Mouse (Mus musculus): ENCODE measurements around the gene Ywhaq. TPM values are rescaled to one million over a fixed set of nuclear protein-coding genes. Genes with fewer than 3 reads are reported as not detected.
A peak's percentile ranks its signal among the peaks of the same experiment; 100 is the strongest.
"Not testable (repeated sequence)": the region's sequence is repeated elsewhere in the genome, so short reads cannot be mapped to it uniquely, and the experiment has no call there.

Ywhaq gene
- polyA plus RNA-seq, 1 experiment: 488 TPM

DNA sequence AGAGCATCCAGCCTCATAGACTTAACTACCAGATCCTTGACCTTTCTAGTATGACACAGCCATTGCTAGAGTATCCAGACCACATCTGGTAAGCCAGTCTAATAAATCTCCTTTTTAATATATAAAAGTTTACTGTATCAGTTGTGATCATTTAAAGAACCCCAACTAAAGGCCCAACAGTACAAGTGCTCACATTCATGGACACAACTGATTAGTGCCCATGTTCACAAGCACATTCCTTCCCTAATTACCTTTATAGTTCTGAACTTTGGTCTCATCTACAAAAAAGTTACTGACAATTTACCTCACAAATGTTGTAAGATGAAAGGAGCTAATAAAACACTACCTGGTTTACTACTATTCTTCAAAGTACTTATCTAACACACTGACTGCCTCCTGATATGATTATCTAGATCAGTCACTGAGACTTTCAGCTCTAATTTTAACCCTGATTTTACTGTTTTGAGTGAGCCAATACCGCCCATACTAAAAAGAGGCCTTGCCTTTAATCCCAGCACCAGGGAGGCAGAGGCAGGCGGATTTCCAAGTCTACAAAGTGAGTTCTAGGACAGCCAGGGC, 8.6 kb downstream of the Ywhaq start:
- DNase-seq (ENCODE audit: low read depth): no peak
- TF ChIP-seq POLR2A (IDR thresholded peaks at IDR 0.05; ENCODE audit: borderline replicate concordance, extremely low read depth, insufficient read depth, insufficient read length, poor library complexity, severe bottlenecking) (no peak), CTCF (IDR thresholded peaks at IDR 0.05; ENCODE audit: borderline replicate concordance, extremely low read depth, insufficient read depth, insufficient read length) (no peak)

DNA sequence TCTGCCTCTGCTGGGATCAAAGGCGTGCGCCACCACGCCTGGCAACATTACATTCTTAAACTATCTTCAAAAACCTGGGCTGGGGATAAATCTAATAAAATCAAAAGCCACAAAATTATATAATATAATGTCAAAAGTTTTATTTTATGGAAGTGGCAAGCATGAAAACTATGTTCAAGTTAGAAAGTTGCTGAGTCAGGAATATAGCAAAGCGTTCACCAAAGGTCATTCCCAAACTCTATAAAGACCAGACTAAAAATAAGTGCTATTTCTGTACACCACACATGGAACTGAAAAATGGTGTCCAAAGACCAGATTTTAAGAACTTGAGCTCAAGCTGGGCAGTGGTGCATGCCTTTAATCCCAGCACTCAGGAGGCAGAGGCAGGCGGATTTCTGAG, 14.7 kb downstream of the Ywhaq start:
- no peak for TF ChIP-seq POLR2A (IDR thresholded peaks at IDR 0.05; ENCODE audit: borderline replicate concordance, extremely low read depth, insufficient read depth, insufficient read length, poor library complexity, severe bottlenecking)
- TF ChIP-seq CTCF (IDR thresholded peaks at IDR 0.05; ENCODE audit: borderline replicate concordance, extremely low read depth, insufficient read depth, insufficient read length): no peak
- no peak for DNase-seq (ENCODE audit: low read depth)

DNA sequence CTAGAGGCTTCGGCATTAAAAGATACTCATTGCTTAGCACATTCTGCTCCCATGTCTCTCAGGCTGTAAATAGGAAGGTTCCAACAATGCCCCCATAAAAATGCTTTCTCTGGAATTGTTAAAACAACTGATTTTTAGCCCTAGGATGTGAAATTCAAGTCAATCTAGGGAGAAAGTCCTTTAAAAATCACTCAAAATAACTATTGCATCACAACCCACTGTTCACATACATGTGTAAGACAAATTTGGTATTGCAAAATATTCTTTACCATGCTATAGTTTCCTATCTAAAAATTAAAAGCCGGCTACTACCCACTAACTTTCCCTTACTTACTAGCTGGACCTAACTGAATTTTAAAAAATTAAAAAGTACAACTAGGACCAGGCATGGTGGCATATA, 31.2 kb downstream of the Ywhaq start:
- TF ChIP-seq CTCF (IDR thresholded peaks at IDR 0.05; ENCODE audit: borderline replicate concordance, extremely low read depth, insufficient read depth, insufficient read length) (no peak), POLR2A (IDR thresholded peaks at IDR 0.05; ENCODE audit: borderline replicate concordance, extremely low read depth, insufficient read depth, insufficient read length, poor library complexity, severe bottlenecking) (no peak)
- DNase-seq (ENCODE audit: low read depth): no peak

DNA sequence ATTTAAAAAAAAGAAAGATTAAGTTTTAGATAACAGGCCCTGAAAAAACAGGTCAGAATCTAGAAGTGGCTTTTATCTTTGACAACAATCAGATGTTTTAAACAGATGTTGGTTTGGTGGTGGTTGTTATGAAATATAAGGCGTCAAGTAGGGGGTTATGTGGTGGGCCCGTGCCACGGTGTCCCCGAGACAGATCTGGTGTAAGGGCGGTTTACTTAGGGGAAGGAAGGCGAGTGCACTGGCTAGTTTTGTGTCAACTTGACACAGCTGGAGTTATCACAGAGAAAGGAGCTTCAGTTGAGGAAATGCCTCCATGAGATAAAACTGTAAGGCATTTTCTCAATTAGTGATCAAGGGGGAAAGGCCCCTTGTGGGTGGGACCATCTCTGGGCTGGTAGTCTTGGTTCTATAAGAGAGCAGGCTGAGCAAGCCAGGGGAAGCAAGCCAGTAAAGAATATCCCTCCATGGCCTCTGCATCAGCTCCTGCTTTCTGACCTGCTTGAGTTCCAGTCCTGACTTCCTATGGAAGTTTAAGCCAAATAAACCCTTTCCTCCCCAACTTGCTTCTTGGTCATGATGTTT, 38.6 kb downstream of the Ywhaq start:
- not testable (repeated sequence) for DNase-seq (ENCODE audit: low read depth)

DNA sequence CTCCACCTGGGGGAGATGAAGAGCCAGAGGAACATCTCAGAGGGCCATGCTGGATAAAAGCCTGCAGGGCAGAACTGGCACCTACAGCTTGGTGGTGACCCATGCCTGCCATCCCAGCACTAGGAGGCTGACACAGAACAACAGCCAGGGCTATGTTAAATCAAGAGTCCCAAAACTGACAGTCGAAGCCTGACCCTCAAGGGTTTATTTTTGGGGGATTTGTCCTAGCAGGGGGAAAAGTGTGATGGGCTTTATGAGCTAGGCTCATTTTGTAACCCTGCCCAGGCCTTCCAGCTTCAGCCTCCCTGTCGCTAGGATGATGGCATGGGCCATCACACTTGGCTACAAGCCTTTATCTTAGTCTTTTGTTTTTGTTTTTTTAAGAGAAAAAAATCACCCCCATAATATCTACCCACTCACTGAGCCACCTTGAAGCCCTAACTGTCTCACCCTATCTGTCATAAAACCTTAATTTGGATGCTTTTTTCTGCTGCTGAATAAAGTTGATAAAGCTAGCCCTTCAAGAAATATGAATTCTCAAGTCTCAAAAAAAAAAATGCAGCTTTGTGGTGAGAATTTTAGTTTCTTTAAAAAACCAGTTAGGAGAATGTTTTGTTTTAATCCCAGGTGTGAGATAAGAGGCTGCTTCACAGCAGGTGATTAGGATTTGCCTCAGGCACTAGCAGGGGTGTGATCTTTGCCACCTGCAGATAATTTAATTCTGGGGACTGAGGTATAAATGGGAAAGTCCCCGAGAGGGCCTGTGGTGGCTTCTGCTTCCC, 41.9 kb downstream of the Ywhaq start:
- TF ChIP-seq CTCF (IDR thresholded peaks at IDR 0.05; ENCODE audit: borderline replicate concordance, extremely low read depth, insufficient read depth, insufficient read length) (no peak), POLR2A (IDR thresholded peaks at IDR 0.05; ENCODE audit: borderline replicate concordance, extremely low read depth, insufficient read depth, insufficient read length, poor library complexity, severe bottlenecking) (no peak)
- DNase-seq (ENCODE audit: low read depth): no peak

DNA sequence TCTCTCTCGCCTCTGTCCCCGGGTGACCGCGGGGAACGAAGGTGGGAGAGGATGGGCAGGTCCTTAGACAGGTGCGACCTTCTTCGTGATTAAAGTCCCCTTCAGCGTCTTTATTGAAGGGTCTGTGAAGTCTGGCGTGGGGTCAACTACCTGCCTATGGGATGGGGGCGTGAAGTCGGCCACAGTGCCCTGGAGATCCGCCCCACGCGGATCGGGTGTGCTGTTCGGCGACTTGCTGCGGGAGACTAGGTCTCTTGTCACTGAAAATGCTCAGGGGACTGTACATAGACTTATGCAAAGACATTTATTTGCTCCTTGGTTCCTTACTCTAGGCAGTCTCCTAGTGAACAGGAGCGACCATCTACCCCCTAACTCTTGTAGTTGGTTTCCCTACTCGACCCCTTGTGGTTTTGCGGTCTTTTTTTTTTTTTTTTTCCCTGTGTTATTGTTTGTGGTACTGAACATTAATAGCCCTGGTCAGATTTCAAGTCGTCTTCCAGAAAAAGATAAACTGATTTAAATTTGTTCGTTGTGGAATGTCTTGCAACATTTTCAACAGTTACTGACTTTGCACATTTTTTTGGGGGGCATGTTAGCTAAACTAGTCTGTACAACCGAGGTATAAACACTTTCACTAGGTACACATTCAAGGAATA, 43.5 kb downstream of the Ywhaq start:
- TF ChIP-seq POLR2A (IDR thresholded peaks at IDR 0.05; ENCODE audit: borderline replicate concordance, extremely low read depth, insufficient read depth, insufficient read length, poor library complexity, severe bottlenecking) (no peak), CTCF (IDR thresholded peaks at IDR 0.05; ENCODE audit: borderline replicate concordance, extremely low read depth, insufficient read depth, insufficient read length) (no peak)
- DNase-seq (ENCODE audit: low read depth): no peak

DNA sequence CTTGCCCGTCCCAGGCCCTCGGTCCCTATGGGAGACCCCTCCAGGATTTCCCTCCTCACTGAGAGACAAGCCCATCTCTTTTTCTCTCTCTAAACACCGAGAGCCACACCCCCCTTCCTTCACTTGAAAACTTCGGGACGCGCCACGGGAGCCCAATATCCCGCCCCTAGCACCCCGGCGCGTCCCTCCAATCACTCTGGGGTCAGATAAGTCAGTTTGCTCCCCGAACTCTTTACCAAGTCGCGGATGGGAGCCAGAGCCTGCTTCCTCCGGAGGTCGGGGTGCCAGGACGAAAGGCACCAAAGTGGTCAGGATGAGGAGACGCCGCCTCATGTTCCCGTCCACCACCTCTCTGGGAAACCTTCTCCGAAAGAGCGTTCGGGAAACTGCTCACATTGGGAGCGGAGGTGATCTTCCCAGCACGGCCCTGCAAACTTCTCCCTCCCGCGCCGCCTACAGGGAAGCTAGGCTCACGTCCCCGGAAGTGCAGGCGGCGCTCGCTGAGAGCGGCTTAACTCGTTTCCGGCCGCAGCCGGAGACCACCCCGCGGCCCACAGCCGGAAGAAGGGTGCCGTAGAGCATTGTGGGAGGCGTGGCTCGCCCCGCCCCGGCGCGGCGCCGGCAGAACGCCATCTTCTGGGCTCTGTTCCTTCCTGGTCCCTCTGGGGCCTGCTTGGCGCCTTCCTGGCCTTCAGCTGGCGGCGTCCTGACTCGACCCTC, 44.2 kb downstream of the Ywhaq start, which contains the start of gene Adam17:
Gene Adam17, minus strand, starts transcription at position 533 of the 720 bp plus-strand sequence.
- TF ChIP-seq POLR2A (IDR thresholded peaks at IDR 0.05; ENCODE audit: borderline replicate concordance, extremely low read depth, insufficient read depth, insufficient read length, poor library complexity, severe bottlenecking): peak; percentile 91
- peak; percentile 59; the same call in 1 of the 2 replicates for TF ChIP-seq CTCF (IDR thresholded peaks at IDR 0.05; ENCODE audit: borderline replicate concordance, extremely low read depth, insufficient read depth, insufficient read length)
- peak; percentile 99 for DNase-seq (ENCODE audit: low read depth)

DNA sequence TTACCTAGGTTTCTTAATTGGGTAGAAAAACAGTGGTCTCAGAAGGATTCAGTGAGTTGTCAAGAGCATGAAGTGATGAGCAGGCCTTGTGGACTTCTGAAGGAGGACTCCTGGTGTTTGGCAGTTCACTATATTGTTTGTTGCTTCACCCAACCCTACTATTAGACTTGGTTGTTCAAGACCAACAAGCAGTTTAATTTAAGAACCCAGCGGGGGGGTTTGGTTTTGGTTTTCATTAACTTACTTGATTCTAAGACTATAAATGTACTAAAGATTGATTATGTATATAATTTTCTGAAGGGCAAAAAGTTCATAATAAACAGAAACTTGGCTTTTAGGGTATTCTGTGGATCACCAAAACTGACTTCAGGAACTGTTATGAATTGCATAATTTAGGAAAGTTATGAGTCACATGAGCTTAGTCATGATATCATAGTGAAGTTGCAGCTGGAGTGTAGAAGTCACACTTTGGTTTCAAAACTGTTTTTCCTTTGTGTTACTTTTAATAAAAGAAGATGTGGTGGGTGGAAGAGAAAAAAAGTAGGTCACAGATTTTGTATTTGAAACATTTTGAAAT, 47.3 kb downstream of the Ywhaq start:
- no peak for DNase-seq (ENCODE audit: low read depth)
- no peak for TF ChIP-seq CTCF (IDR thresholded peaks at IDR 0.05; ENCODE audit: borderline replicate concordance, extremely low read depth, insufficient read depth, insufficient read length)
- TF ChIP-seq POLR2A (IDR thresholded peaks at IDR 0.05; ENCODE audit: borderline replicate concordance, extremely low read depth, insufficient read depth, insufficient read length, poor library complexity, severe bottlenecking): no peak

DNA sequence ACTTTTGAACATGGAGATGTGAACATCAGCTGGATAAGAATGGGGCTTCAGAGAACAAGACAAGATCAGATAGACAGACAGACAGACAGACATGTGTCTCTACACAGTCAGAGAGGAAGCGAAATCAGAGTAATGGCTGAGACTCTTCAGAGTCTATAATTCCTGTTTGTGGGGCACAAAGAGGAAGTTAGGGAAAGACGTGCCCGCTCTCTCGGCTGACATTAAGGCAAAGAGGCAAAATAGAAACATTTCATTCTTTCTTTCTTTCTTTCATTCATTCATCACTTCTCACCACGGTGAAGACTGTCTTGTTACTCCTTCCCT, 48.4 kb downstream of the Ywhaq start:
- TF ChIP-seq POLR2A (IDR thresholded peaks at IDR 0.05; ENCODE audit: borderline replicate concordance, extremely low read depth, insufficient read depth, insufficient read length, poor library complexity, severe bottlenecking) (no peak), CTCF (IDR thresholded peaks at IDR 0.05; ENCODE audit: borderline replicate concordance, extremely low read depth, insufficient read depth, insufficient read length) (no peak)
- DNase-seq (ENCODE audit: low read depth): no peak

DNA sequence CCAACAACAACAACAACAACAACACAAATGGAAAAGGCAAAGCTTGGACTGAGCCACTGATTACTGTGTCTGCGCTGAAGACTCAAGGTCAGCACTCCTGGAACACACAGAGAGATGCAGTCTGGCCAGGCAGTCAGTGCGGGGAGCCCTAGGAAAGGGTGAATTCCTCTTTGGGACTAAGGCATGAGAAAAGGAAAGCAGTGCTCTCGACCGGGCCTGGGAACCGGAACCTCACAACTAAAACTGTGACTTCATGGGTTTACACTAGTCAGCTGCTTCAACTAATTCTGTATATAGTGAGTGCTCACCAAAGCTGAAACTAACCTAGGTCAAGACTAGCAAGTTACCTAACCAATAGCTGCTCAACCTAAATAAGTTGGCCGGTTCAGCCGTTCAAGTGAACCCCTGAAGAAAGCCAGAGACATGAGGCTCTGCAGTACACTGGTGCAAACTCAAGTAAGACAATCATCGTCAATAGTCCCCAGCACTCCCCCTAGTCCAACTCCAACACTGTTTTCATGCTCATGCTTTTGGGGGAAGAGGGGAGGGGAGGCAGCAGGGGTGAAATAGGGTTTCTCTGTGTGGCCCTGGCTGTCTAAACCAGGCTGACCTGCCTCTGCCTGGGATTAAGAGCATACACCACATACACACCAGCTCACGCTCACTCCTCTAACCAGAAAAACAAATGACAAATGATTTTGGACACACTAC, 48.9 kb downstream of the Ywhaq start:
- DNase-seq (ENCODE audit: low read depth): no peak
- TF ChIP-seq POLR2A (IDR thresholded peaks at IDR 0.05; ENCODE audit: borderline replicate concordance, extremely low read depth, insufficient read depth, insufficient read length, poor library complexity, severe bottlenecking) (no peak), CTCF (IDR thresholded peaks at IDR 0.05; ENCODE audit: borderline replicate concordance, extremely low read depth, insufficient read depth, insufficient read length) (no peak)
